Mouse (Mus musculus): ENCODE data around the gene Fgf22. TPM values are rescaled to one million over a fixed set of nuclear protein-coding genes. Genes with fewer than 3 reads are reported as not detected.

Gene Fgf22
- total and polyA plus RNA-seq, 3 experiments, result 0.44 TPM; not detected in 2

- Histone ChIP-seq H3K4me3 (ENCODE audit: low read depth, low read length) (no peak overlapping the region), H3K9me3 (replicated peaks) (no peaks in the 10 kb centered on the region), H3K36me3 (replicated peaks) (peaks cover 98% of the 10 kb centered on the region), H3K4me1 (ENCODE audit: insufficient read depth, low read depth, low read length) (peaks cover 38% of the 10 kb centered on the region), H3K27me3 (ENCODE audit: insufficient read depth, low read length) (no peaks in the 10 kb centered on the region)
- DNase-seq (ENCODE audit: low spot score) (no peak), ATAC-seq (ENCODE audit: extremely low read depth, insufficient number of reproducible peaks, low FRiP score, poor library complexity, severe bottlenecking) (no peak)
- no peak for TF ChIP-seq POLR2AphosphoS5 (IDR thresholded peaks at IDR 0.05; ENCODE audit: insufficient replicate concordance, low read depth, low read length)
- TF ChIP-seq GATA1 (IDR thresholded peaks at IDR 0.05; ENCODE audit: borderline replicate concordance, low read length), result no peak
- TF ChIP-seq CTCF (IDR thresholded peaks at IDR 0.05; ENCODE audit: low read depth, low read length), result no peak
- no peak for TF ChIP-seq GATA2 (IDR thresholded peaks at IDR 0.05; ENCODE audit: borderline replicate concordance, low read depth, low read length)
- TF ChIP-seq TAL1 (conservative IDR thresholded peaks at IDR 0.05; ENCODE audit: low read depth, low read length), result no peak
Observed at GRCm38 (mm10) chr10:79760603-79761143, 5.8 kb downstream of the Fgf22 start.

GRCm38 (mm10) chr10:79762875-79763274 lies 8.0 kb downstream of the Fgf22 start:
- no peak for ATAC-seq (ENCODE audit: extremely low read depth, insufficient number of reproducible peaks, low FRiP score, poor library complexity, severe bottlenecking)
- DNase-seq (ENCODE audit: low spot score), result no peak
- TF ChIP-seq POLR2AphosphoS5 (IDR thresholded peaks at IDR 0.05; ENCODE audit: insufficient replicate concordance, low read depth, low read length) (0 out of 2 replicates have a peak, but pooled peaks have one; percentile 18), GATA1 (IDR thresholded peaks at IDR 0.05; ENCODE audit: borderline replicate concordance, low read length) (no peak)
- Histone ChIP-seq H3K27me3 (ENCODE audit: insufficient read depth, low read length) (no peaks in the 10 kb centered on the region), H3K36me3 (replicated peaks) (peaks cover 78% of the 10 kb centered on the region), H3K4me3 (ENCODE audit: low read depth, low read length) (no peak overlapping the region; the same call in 1 of the 2 replicates), H3K4me1 (ENCODE audit: insufficient read depth, low read depth, low read length) (peaks cover 49% of the 10 kb centered on the region), H3K9me3 (replicated peaks) (no peaks in the 10 kb centered on the region)

- peaks cover 65% of the 10 kb centered on the region for H3K36me3 ChIP-seq (replicated peaks)
- TF ChIP-seq TAL1 (conservative IDR thresholded peaks at IDR 0.05; ENCODE audit: low read depth, low read length), result no peak
- no peak for TF ChIP-seq POLR2AphosphoS5 (IDR thresholded peaks at IDR 0.05; ENCODE audit: insufficient replicate concordance, low read depth, low read length)
- TF ChIP-seq GATA2 (IDR thresholded peaks at IDR 0.05; ENCODE audit: borderline replicate concordance, low read depth, low read length), result no peak
- TF ChIP-seq CTCF (IDR thresholded peaks at IDR 0.05; ENCODE audit: low read depth, low read length), result no peak
- no peak for TF ChIP-seq GATA1 (IDR thresholded peaks at IDR 0.05; ENCODE audit: borderline replicate concordance, low read length)
- DNase-seq (ENCODE audit: low spot score) (no peak), ATAC-seq (ENCODE audit: extremely low read depth, insufficient number of reproducible peaks, low FRiP score, poor library complexity, severe bottlenecking) (no peak)
- peaks cover 56% of the 10 kb centered on the region for H3K4me1 ChIP-seq (ENCODE audit: insufficient read depth, low read depth, low read length)
- peak overlapping the region; percentile 56; the same call in 1 of the 2 replicates for H3K4me3 ChIP-seq (ENCODE audit: low read depth, low read length)
- H3K9me3 ChIP-seq (replicated peaks), result no peaks in the 10 kb centered on the region
- no peaks in the 10 kb centered on the region for H3K27me3 ChIP-seq (ENCODE audit: insufficient read depth, low read length)
Observed at GRCm38 (mm10) chr10:79764234-79764633, 9.4 kb downstream of the Fgf22 start.

- ATAC-seq (ENCODE audit: extremely low read depth, insufficient number of reproducible peaks, low FRiP score, poor library complexity, severe bottlenecking) (no peak), DNase-seq (ENCODE audit: low spot score) (no peak)
- Histone ChIP-seq H3K9me3 (replicated peaks) (no peaks in the 10 kb centered on the region), H3K27me3 (ENCODE audit: insufficient read depth, low read length) (no peaks in the 10 kb centered on the region), H3K4me3 (ENCODE audit: low read depth, low read length) (peak overlapping the region; percentile 98), H3K4me1 (ENCODE audit: insufficient read depth, low read depth, low read length) (peaks cover 56% of the 10 kb centered on the region), H3K36me3 (replicated peaks) (peaks cover 56% of the 10 kb centered on the region)
- TF ChIP-seq CTCF (IDR thresholded peaks at IDR 0.05; ENCODE audit: low read depth, low read length) (no peak), TAL1 (conservative IDR thresholded peaks at IDR 0.05; ENCODE audit: low read depth, low read length) (no peak)
Observed at GRCm38 (mm10) chr10:79765228-79765745, 10.4 kb downstream of the Fgf22 start.

- H3K4me1 ChIP-seq (ENCODE audit: insufficient read depth, low read depth, low read length), result peaks cover 59% of the 10 kb centered on the region
- no peak for ATAC-seq (ENCODE audit: extremely low read depth, insufficient number of reproducible peaks, low FRiP score, poor library complexity, severe bottlenecking)
- H3K36me3 ChIP-seq (replicated peaks), result peaks cover 49% of the 10 kb centered on the region
- H3K27me3 ChIP-seq (ENCODE audit: insufficient read depth, low read length), result no peaks in the 10 kb centered on the region
- H3K9me3 ChIP-seq (replicated peaks), result no peaks in the 10 kb centered on the region
- TF ChIP-seq TAL1 (conservative IDR thresholded peaks at IDR 0.05; ENCODE audit: low read depth, low read length) (no peak), GATA1 (IDR thresholded peaks at IDR 0.05; ENCODE audit: borderline replicate concordance, low read length) (no peak), CTCF (IDR thresholded peaks at IDR 0.05; ENCODE audit: low read depth, low read length) (no peak), GATA2 (IDR thresholded peaks at IDR 0.05; ENCODE audit: borderline replicate concordance, low read depth, low read length) (no peak)
- no peak for DNase-seq (ENCODE audit: low spot score)
- peak overlapping the region; percentile 98 for H3K4me3 ChIP-seq (ENCODE audit: low read depth, low read length)
Observed at GRCm38 (mm10) chr10:79766001-79766507, 11.2 kb downstream of the Fgf22 start.

GRCm38 (mm10) chr10:79766508-79767325 lies 11.8 kb downstream of the Fgf22 start, which contains the start of gene Rnf126:
Rnf126 (minus strand) TSS chr10:79766952.
- Histone ChIP-seq H3K9me3 (replicated peaks) (no peaks in the 10 kb centered on the region), H3K4me1 (ENCODE audit: insufficient read depth, low read depth, low read length) (peaks cover 59% of the 10 kb centered on the region)
- peak; percentile 99 for DNase-seq (ENCODE audit: low spot score)

More at GRCm38 (mm10) chr10:79766508-79767325, 11.8 kb downstream of the Fgf22 start, which contains the start of gene Rnf126:
- Histone ChIP-seq H3K4me3 (ENCODE audit: low read depth, low read length) (peak within 1 kb of the TSS; percentile 98), H3K27me3 (ENCODE audit: insufficient read depth, low read length) (no peaks in the 10 kb centered on the region), H3K36me3 (replicated peaks) (peaks cover 42% of the 10 kb centered on the region)
- TF ChIP-seq GATA1 (IDR thresholded peaks at IDR 0.05; ENCODE audit: borderline replicate concordance, low read length) (no peak), POLR2AphosphoS5 (IDR thresholded peaks at IDR 0.05; ENCODE audit: insufficient replicate concordance, low read depth, low read length) (no peak), TAL1 (conservative IDR thresholded peaks at IDR 0.05; ENCODE audit: low read depth, low read length) (no peak), CTCF (IDR thresholded peaks at IDR 0.05; ENCODE audit: low read depth, low read length) (no peak), GATA2 (IDR thresholded peaks at IDR 0.05; ENCODE audit: borderline replicate concordance, low read depth, low read length) (no peak)
- ATAC-seq (ENCODE audit: extremely low read depth, insufficient number of reproducible peaks, low FRiP score, poor library complexity, severe bottlenecking), result peak; percentile 98
